Mouse (Mus musculus) WW6 (cell line): ENCODE measurements around the gene Zfp706.
A peak's percentile ranks its signal among the peaks of the same experiment; 100 is the strongest.

Experiments
- DNase-seq: peaks from one replicate; pipeline ENCODE4 v3.0.0-alpha.2; 2013; ENCODE audit warnings: low read depth, low spot score

Zfp706 gene

GRCm38 (mm10) chr15:37007233-37007958 is at the start of gene Zfp706:
Gene Zfp706 (minus strand): TSS chr15:37007773.
- DNase-seq: peak; percentile 89

- no peak for DNase-seq
Measured at GRCm38 (mm10) chr15:37054582-37054981, 47.0 kb upstream of the Zfp706 start.

GRCm38 (mm10) chr15:37053085-37053762 is 45.7 kb upstream of the Zfp706 start:
- no peak for DNase-seq

DNA sequence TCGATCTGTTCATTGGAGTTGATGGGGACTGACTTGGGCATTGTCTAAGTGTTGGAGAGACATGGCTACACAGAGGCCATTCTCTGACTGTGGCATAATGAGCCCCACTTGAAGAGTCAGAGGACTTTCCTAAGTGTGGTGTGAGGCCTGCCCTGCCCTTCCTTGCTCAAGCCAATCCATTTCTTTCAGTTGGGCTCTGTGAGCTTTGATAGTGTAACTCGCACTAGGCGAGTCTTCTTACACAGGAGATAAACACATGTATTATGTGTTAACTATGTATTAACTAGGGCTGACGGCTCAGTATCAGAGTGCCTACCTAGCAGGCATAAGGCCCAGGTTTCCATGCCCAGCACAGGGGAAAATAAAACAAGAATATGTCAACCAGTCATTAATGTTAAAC is 39.8 kb upstream of the Zfp706 start:
- DNase-seq: no peak

- no peak for DNase-seq
Measured at GRCm38 (mm10) chr15:37046586-37046985, 39.0 kb upstream of the Zfp706 start.

DNA sequence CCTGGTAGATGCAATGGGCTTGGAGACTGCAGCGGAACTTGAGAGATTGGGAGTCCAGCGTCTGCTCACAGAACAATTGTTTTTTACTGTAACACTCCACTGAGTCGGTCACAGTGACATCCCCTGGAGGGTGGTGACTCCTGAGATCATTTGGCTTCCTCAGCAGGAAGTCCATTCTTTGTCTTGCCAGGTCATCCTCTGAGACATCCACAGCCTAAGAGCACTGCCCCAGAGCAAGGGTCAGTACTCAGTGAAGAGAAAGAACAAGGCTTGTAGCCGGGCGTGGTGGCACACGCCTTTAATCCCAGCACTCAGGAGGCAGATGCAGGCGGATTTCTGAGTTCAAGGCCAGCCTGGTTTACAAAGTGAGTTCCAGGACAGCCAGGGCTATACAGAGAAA is 38.6 kb upstream of the Zfp706 start:
- DNase-seq: no peak

GRCm38 (mm10) chr15:37045456-37045855 is 37.9 kb upstream of the Zfp706 start:
- peak; percentile 45 for DNase-seq

DNA sequence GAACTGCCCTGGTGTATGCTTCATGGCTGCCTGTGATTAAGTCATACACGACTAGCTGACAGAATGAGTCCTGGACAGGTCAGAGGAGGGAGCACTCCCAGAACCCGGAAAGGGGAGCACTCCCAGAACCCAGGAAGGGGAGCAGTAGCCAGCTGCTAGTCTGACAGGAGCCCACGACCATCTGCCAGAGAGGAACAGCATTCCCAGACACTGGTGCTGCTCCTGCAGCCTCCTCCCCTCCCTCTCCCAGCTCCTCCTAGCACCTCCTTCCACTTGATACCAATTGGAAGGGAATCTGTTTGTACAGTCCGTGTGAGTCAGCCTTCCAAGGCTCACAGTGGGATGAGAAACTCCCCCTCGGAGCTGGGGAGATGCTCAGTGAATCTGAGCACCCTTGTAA is 35.0 kb upstream of the Zfp706 start:
- no peak for DNase-seq

DNA sequence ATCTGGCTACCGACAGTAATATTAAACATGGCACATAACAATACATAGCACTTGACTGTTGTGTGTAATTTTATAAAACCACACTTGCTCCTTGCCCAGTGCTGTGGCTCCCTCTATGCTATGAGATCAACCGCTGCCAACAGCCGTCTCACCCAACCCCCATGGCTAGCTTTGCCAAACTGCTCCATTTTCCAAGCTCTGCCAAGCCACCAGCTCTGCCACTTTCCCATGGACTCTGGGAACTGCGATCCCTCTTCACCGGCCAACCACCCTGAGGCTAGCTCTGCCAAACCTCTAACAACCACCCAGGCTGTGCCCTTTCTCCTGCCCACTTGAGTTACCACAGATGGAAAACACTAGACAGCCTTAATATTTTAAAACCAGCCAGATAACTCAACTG is 33.6 kb upstream of the Zfp706 start:
- DNase-seq: no peak

- DNase-seq: no peak
Measured at GRCm38 (mm10) chr15:37038666-37039065, 31.1 kb upstream of the Zfp706 start.

DNA sequence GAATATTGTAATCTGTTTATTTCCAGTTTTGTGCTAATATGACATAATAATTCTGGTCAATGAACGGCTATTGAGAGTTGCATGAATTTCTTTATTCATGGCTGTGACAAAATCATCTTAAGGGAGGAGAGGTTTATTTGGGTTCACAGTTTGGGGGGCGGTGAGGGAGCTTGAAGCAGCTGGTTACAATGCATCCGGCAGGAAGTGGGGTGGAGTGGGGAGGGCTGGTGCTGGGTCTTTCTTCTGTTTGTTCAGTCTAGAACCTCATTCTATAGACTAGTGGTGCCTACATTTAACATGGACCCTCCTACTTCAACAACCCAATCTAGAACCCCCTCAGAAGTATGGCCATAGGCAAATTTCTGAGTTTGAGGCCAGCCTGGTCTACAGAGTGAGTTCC is 30.1 kb upstream of the Zfp706 start:
- DNase-seq: no peak

DNA sequence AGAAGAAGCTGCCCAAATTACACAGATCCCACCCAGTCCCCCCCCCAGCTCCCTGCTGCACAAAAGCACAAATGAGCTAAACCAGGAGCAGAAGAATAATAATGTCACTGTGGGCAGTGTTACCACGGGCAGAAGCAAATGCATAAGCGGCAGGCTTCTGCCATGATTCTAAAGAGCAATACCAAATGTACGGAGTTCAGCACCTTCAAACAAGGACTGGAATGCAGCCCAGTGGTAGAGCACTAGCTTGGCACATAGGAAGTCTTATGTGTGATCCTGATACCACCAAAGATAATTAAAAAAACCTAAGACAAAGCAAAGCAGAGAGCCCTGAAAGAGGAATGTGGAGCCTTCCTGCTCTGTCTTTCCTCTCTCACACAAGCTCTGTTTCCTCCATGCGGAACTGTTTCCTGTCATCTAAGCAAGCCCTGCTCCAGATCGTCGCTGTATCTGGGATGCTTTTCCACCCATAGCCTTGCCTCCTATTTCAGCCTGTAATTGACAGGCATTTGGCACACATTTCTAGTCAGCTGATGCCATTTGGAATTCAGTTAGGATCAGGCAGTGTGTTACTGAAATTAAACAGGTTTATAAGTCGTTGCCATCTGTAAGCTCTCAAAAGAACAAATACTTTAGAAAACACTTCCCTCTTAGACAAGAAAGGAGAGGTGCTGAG is 29.0 kb upstream of the Zfp706 start:
- DNase-seq: no peak

DNA sequence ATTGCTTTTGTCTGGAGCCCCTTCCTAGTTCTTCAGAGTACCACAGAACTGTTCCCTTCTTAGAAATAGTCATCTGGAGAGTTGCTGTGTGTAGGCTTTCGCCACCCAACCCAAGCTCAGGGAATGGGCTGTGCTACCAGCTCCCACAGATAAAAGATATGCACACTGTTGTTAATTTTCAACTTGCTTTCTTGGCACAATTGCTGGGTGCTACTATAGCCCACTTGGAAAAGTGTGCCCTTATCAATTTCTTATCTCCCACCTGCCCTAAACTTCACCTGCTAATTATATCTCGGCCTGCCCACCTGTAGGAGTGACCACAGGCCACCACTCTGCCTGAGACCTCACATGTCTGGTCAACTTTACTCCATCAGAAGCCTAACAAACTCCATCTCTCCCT is 26.6 kb upstream of the Zfp706 start:
- no peak for DNase-seq

DNA sequence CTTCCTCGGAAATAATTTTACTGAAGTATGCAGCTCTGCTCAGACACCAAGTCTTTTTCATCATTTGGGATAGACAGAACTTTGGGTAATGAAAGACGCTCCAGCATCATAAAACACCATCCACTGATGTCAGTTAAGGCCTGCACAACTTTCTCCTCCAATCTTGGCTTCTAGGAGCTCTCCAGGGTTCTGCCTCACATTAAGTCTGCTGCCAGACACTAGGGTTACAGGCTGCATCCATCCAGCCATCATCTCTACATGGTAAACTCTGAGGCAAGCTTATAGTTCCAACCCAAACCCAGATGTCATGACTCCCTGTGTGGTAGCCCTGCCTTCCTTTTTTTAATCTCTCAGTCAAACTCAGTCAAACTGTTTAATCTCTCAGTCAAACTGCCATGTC is 25.9 kb upstream of the Zfp706 start:
- DNase-seq: no peak

DNA sequence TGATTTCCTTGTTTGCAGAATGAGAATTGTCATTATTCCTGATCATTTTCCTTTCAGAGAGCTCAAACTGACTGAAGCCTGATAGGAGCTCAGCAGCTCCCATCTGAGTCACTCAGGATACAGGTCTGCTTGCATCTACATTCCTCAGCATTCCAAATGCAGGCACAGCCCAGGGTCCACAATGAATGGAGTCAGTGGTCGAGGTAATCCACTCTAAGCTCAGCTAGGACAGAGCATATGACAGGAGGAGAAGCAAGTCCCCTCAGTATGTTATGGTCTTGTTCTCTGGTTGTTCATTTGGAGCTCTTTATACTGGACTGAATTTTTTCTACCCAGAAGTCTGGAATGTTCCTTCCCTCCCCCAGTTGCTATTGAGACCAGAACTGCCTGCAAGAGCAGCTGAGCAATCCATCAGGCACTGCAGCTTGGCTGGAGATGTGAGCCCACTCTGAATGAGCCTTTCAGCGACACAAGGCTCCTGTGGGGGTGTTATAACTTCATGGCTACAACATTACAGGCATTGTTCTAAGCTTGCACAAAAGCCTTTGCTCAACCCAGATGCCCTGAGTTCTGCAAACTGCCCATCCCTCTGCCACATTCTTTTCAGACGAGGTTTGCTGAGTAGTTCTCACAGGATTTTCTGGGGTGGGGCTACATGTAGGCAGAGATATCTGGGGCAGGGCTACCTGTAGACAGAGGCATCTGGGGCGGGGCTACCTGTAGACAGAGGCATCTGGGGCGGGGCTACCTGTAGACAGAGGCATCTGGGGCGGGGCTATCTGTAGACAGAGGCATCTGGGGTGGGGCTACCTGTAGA is 24.0 kb upstream of the Zfp706 start:
- DNase-seq: no peak

- DNase-seq: no peak
Measured at GRCm38 (mm10) chr15:37030929-37031328, 23.4 kb upstream of the Zfp706 start.

- DNase-seq: no peak
Measured at GRCm38 (mm10) chr15:37027956-37028355, 20.4 kb upstream of the Zfp706 start.

DNA sequence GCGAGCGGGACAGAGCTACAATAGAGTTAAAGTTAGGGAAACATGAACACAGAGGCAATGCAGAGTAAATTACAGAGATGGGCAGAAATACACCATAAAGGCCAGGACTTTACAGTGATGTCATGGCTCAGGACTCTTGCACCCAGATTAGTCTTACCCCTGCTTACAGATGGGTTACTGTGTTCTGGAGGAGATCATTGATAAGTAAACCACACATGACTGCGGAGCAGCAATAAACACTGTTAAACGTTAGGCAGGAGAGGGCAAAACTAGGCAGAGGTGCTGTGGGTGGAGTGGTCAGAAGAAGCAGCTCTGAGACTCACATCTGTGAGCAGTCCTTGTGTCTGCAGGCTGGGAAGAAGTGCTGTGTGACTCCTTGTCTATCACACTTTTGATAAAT is 18.9 kb upstream of the Zfp706 start:
- DNase-seq: no peak

GRCm38 (mm10) chr15:37020581-37021245 is 13.1 kb upstream of the Zfp706 start:
- no peak for DNase-seq

DNA sequence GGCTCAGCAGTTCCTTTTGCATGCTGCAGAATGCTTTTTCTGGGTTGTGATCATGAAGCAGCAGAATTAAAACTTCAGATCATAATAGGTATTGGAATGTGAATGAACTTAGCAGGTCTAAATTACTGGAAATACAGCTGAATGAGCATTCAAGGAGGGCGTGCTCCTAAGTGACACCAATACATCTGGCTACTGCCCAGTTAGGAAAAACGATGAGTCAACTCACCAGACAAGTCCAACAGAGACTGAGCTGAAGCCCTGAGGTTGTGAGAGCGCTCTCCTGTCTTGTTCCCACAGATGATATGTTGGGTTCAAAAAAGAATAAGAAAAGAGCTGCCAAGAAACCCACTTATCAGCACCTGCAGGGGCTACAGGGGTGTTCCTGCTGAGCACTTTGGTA is 11.9 kb upstream of the Zfp706 start:
- no peak for DNase-seq

GRCm38 (mm10) chr15:37011897-37012296 is 4.3 kb upstream of the Zfp706 start:
- DNase-seq: no peak
